Mouse (Mus musculus) liver, postnatal 0 days (tissue): Measurements from ENCODE around the gene Zfp658. TPM values are rescaled to one million over a fixed set of nuclear protein-coding genes. Genes with fewer than 3 reads are reported as not detected.

Experiments
- ATAC-seq: fragments of 200-750 bp; cut with Nextera tagmentation; 2 replicates; pipeline ENCODE4 v1.8.0; 2017; ENCODE audit warnings: mild to moderate bottlenecking, moderate library complexity
- DNase-seq: peaks from one replicate; pipeline ENCODE4 v3.0.0-alpha.2; 2016
- H3K27ac ChIP-seq: fragments of 300-500 bp; sonication (generic); 2 replicates; pipeline ENCODE4 v1.5.1; 2014; ENCODE audit warnings: antibody characterized with exemption, moderate library complexity, mild to moderate bottlenecking, low read depth
- H3K27me3 ChIP-seq: fragments of 300-500 bp; sonication (generic); 2 replicates; pipeline ENCODE4 v1.6.1; 2014; ENCODE audit warnings: low read length, control low read depth, mixed read lengths; ENCODE audit not compliant: insufficient read depth
- H3K36me3 ChIP-seq: fragments of 300-500 bp; sonication (generic); replicated peaks from 2 replicates; pipeline ENCODE4 v1.6.1; 2014; ENCODE audit warnings: mild to moderate bottlenecking, control low read depth, low read length, moderate library complexity, mixed read lengths; ENCODE audit not compliant: insufficient read depth
- H3K4me1 ChIP-seq: fragments of 300-500 bp; sonication (generic); 2 replicates; pipeline ENCODE4 v1.6.1; 2014; ENCODE audit warnings: antibody characterized with exemption, mild to moderate bottlenecking, control low read depth; ENCODE audit not compliant: insufficient read depth
- H3K4me2 ChIP-seq: fragments of 300-500 bp; sonication (generic); 2 replicates; pipeline ENCODE4 v1.6.1; 2014; ENCODE audit warnings: low read depth, mild to moderate bottlenecking, low read length, moderate library complexity, mixed read lengths
- H3K4me3 ChIP-seq: fragments of 300-500 bp; sonication (generic); 2 replicates; pipeline ENCODE4 v1.5.1; 2014; ENCODE audit warnings: low read depth, low read length
- H3K9ac ChIP-seq: fragments of 300-500 bp; sonication (generic); replicated peaks from 2 replicates; pipeline ENCODE4 v1.6.1; 2014; ENCODE audit warnings: mild to moderate bottlenecking, moderate library complexity
- H3K9me3 ChIP-seq: fragments of 300-500 bp; sonication (generic); 2 replicates; pipeline ENCODE4 v1.6.1; 2016; ENCODE audit warnings: mild to moderate bottlenecking, control low read depth, low read length, mixed read lengths
- CTCF ChIP-seq: sonication (generic); IDR thresholded peaks from 2 replicates; pipeline ENCODE4 v1.5.1; 2016; ENCODE audit warnings: antibody characterized with exemption, low read depth
- EP300 ChIP-seq: IDR thresholded peaks from 2 replicates; pipeline ENCODE4 v1.6.1; 2016; ENCODE audit warnings: antibody characterized with exemption, low read depth, mild to moderate bottlenecking
- WGBS: fragments of 180-500 bp; shearing (Covaris S2); extraction: QIAGEN DNeasy Blood & Tissue Kit; methylation state at CpG from one replicate; pipeline ENCODE4 v1.1.7; 2014; ENCODE audit not compliant: insufficient replicate concordance; 5-methylcytosine and 5-hydroxymethylcytosine counted together
- polyA plus RNA-seq: library from polyadenylated mRNA; unstranded; fragments of >200 nt; fragmentation: Nextera tagmentation; extraction: Ambion mirVana; gene quantifications from 2 replicates; pipeline ENCODE4 v1.2.1, GENCODE M21; 2015

The Zfp658 gene
- polyA plus RNA-seq, 1 experiment from 2014 or later, result 0.26 TPM

- Histone ChIP-seq H3K9ac (no peak overlapping the region), H3K9me3 (no peaks in the 10 kb centered on the region), H3K27me3 (no peaks in the 10 kb centered on the region), H3K27ac (no peak overlapping the region), H3K4me2 (peak overlapping the region; percentile 73), H3K36me3 (peaks cover 2% of the 10 kb centered on the region; the same call in 1 of the 2 replicates), H3K4me3 (no peak overlapping the region), H3K4me1 (peaks cover 15% of the 10 kb centered on the region)
- no peak for TF ChIP-seq EP300
- TF ChIP-seq CTCF, result no peak
- no peak for DNase-seq
- ATAC-seq, result no peak
- 29% methylated on average over 6 of the region's 6 CpGs for WGBS
These were observed 1.2 kb downstream of the Zfp658 start for GRCm38 (mm10) chr7:43563300-43563699.

- Histone ChIP-seq H3K4me2 (no peak overlapping the region), H3K4me1 (no peaks in the 10 kb centered on the region), H3K9me3 (no peaks in the 10 kb centered on the region), H3K27ac (no peak overlapping the region), H3K9ac (no peak overlapping the region), H3K27me3 (no peaks in the 10 kb centered on the region), H3K4me3 (no peak overlapping the region), H3K36me3 (peaks cover 16% of the 10 kb centered on the region)
- ATAC-seq (no peak), DNase-seq (no peak)
- WGBS, result 73% methylated on average over 2 of the region's 2 CpGs
- no peak for TF ChIP-seq EP300
- TF ChIP-seq CTCF, result no peak
These were observed 9.2 kb downstream of the Zfp658 start for GRCm38 (mm10) chr7:43571216-43571615.

- peak within 1 kb of the TSS; percentile 69 for H3K4me2 ChIP-seq
- H3K4me1 ChIP-seq, result peaks cover 6% of the 10 kb centered on the region; the same call in 1 of the 2 replicates
- H3K36me3 ChIP-seq, result peaks cover 8% of the 10 kb centered on the region
- peak; percentile 98 for ATAC-seq
- peak within 1 kb of the TSS; percentile 59 for H3K4me3 ChIP-seq
- peak within 1 kb of the TSS; percentile 66 for H3K27ac ChIP-seq
- H3K9ac ChIP-seq, result peak within 1 kb of the TSS; percentile 66
- TF ChIP-seq EP300 (peak; percentile 48; the same call in 1 of the 2 replicates), CTCF (no peak)
- H3K9me3 ChIP-seq, result no peaks in the 10 kb centered on the region
- WGBS, result under 1% methylated on average over 37 of the region's 37 CpGs
- peak; percentile 87 for DNase-seq
- H3K27me3 ChIP-seq, result no peaks in the 10 kb centered on the region
These were observed 17.6 kb downstream of the Zfp658 start, which contains the start of gene Zfp719 for GRCm38 (mm10) chr7:43579440-43580171. Gene Zfp719 (plus strand): TSS chr7:43579610.

- ATAC-seq (no peak), DNase-seq (no peak)
- Histone ChIP-seq H3K4me3 (peak overlapping the region; percentile 59), H3K36me3 (peaks cover 17% of the 10 kb centered on the region), H3K4me2 (peak overlapping the region; percentile 69), H3K4me1 (peaks cover 6% of the 10 kb centered on the region; the same call in 1 of the 2 replicates), H3K27ac (no peak overlapping the region), H3K27me3 (no peaks in the 10 kb centered on the region), H3K9me3 (no peaks in the 10 kb centered on the region), H3K9ac (no peak overlapping the region; the same call in 1 of the 2 replicates)
- WGBS, result 70% methylated on average over 5 of the region's 5 CpGs
- no peak for TF ChIP-seq EP300
- TF ChIP-seq CTCF, result no peak
These were observed 18.5 kb downstream of the Zfp658 start for GRCm38 (mm10) chr7:43580526-43580925.

GRCm38 (mm10) chr7:43584790-43585189 lies 22.7 kb downstream of the Zfp658 start:
- 83% methylated on average over 5 of the region's 5 CpGs for WGBS
- no peaks in the 10 kb centered on the region for H3K27me3 ChIP-seq
- no peak overlapping the region for H3K27ac ChIP-seq
- peaks cover 6% of the 10 kb centered on the region; the same call in 1 of the 2 replicates for H3K4me1 ChIP-seq
- TF ChIP-seq CTCF (peak; percentile 41), EP300 (no peak)
- no peak overlapping the region for H3K4me3 ChIP-seq
- H3K4me2 ChIP-seq, result no peak overlapping the region
- H3K36me3 ChIP-seq, result peaks cover 51% of the 10 kb centered on the region
- ATAC-seq (no peak), DNase-seq (no peak)
- H3K9ac ChIP-seq, result no peak overlapping the region
- H3K9me3 ChIP-seq, result no peaks in the 10 kb centered on the region

- no peaks in the 10 kb centered on the region for H3K36me3 ChIP-seq
- no peak overlapping the region for H3K4me2 ChIP-seq
- ATAC-seq (no peak), DNase-seq (no peak)
- H3K4me3 ChIP-seq, result no peak overlapping the region
- no peak overlapping the region for H3K9ac ChIP-seq
- no peaks in the 10 kb centered on the region for H3K27me3 ChIP-seq
- H3K4me1 ChIP-seq, result peaks cover 2% of the 10 kb centered on the region; the same call in 1 of the 2 replicates
- 42% methylated on average over 5 of the region's 5 CpGs for WGBS
- no peaks in the 10 kb centered on the region for H3K9me3 ChIP-seq
- no peak overlapping the region for H3K27ac ChIP-seq
- TF ChIP-seq CTCF (no peak), EP300 (no peak)
These were observed 39.8 kb downstream of the Zfp658 start for GRCm38 (mm10) chr7:43601884-43602283.
